Mouse (Mus musculus) cerebellum, adult 18-20 months (tissue): ENCODE results near the gene Gm20431.

Experiments
- DNase-seq, 2 experiments: peaks; one replicate each; pipeline ENCODE4 v3.0.0; 2021

Gm20431 gene

DNA sequence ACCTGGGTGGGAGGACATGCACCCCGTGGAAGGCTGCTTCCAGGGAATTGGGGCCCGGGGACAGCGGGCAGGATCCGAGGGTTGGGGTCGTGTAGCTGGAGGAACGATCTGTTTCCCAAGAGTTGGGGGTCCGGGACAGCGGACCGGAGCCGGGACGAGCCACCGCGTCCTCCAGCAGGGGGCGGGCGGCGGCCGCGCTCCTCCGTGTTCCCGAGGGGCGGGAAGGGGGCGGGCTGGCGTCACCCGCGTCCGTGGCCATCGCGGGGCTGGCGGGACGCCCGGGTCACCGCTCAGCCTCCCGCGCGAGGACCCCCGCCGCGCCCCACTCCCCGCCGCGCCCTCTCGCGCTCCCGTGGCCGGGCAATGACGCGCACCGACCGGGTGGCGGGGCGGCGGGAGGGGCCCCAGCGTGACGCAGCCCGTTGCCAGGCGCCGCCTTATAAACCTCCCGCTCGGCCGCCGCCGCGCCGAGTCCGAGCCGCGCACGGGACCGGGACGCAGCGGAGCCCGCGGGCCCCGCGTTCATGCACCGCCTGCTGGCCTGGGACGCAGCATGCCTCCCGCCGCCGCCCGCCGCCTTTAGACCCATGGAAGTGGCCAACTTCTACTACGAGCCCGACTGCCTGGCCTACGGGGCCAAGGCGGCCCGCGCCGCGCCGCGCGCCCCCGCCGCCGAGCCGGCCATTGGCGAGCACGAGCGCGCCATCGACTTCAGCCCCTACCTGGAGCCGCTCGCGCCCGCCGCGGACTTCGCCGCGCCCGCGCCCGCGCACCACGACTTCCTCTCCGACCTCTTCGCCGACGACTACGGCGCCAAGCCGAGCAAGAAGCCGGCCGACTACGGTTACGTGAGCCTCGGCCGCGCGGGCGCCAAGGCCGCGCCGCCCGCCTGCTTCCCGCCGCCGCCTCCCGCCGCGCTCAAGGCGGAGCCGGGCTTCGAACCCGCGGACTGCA, 27.5 kb upstream of the Gm20431 start, which contains the start of gene Cebpb:
Gene Cebpb, plus strand, starts transcription at position 418 of the 954 bp plus-strand sequence.
- peak; percentile 53 to 79 for DNase-seq

DNA sequence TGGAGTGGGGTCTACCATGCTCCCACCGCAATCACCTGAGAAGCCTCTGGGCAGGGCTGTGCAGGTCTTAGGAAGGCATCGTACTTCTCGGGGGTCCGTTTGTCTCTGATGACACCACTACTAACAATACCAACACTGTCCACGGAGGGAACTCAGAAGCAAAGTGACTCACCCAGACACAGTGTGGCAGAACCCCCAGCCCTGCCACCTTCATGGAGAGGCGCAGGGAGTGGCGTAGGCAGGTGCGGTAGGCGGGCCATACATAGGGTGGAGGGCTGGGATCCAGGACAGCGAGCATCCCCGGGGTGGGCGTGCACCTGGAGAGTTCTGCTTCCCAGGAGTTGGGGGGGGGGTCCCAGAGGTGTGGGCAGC, 26.8 kb upstream of the Gm20431 start:
- peak in 1 of 2 experiments; percentile 19 for DNase-seq

DNA sequence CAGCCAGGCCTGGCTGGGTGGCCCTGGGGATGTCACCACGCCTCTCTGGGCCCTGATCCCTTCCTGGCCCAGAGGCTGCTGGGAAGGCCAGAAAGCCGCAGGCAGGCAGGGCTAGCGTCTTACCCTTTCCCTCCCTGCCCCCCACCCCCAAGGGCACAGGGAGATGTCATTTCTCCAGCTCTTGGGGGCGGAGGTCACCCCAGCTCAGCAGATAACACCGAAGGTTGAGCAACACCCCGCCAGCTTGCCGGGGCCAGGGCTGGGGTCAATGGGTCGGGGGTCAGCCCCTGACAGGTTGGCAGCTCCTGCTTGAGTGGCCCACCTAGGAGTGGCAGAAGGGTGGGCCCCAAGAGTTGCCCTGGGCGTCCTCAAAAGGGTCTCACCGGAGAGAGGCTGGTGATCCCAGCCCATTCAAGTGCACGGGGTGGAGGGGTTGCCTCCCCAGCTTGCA, 26.4 kb upstream of the Gm20431 start:
- DNase-seq = peak in 1 of 2 experiments; percentile 17

DNA sequence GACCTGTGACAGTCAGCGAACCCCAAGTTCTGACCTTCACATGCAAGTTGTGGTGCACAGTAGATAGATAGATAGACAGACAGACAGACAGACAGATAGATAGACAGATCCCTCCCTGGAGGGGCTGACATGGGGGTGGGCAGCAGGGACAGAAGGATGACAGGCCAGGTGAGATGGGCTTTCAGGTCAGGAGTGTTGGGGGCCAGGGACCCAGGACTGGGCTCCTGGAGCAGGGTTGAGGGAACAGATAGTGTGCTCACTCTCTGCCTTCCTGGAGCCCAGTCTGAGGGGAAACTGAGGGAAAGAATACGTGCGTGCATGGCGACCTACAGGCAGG, 25.9 kb upstream of the Gm20431 start:
- DNase-seq = no peak

DNA sequence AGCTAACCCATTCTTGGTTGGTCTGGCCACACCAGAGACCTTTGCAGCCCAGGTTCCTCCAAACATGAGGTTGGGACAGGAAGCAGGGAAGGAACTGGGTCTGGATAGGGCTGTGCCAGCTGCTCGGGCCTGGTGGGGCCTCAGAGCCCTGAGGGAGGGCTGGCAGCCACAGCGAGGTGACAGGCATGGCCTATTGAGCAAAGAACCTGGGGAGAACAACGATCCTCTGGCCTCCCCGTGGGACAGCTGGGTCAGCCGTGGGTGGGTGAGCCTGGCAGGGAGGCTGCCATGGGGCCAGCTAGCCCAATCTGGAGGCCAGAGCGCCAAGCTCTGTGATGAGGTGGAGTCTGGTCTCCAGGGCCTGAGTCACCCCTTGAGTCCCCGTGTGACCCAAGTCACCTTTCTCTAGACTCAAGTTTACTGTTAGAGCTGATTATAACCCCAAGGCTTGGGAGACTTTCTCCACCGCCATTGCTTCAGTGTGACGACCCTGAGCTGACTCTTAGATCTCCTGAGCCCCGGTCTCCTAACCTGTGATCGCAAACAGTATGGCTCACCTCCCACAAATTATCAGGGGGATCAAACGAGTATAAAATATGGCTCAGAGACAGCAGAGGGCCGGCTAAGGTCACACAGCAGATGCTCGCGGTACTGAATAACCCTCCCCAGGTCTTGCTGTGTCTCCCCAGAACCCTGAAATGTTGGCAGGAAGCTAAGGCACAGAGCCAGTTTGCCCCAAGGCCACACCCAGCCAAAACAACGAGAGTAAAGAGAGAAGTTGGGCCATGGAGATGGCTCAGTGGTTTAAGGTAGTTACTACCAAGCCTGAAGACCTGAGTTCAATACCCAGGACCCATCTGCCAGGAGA, 25.3 kb upstream of the Gm20431 start:
- no peak for DNase-seq

DNA sequence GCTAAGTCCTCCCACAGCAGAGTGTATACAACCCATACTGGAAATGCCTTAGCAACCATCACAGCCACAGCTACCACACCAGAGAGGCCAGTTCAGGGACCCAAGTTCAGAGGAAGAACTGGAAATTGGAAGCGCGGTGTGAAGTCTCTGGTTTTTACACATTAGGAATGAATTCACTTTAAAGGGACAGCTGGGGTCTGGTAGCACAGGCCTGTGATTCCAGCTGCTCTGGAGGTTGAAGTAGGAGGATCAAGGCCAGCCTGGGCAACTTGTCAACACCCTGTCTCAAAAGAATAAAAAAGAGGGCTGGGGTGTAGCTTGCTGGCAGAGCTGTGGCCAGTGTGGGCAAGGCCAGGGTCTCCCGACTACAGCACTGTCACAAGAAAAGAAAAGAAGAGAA, 24.6 kb upstream of the Gm20431 start:
- DNase-seq = no peak

DNA sequence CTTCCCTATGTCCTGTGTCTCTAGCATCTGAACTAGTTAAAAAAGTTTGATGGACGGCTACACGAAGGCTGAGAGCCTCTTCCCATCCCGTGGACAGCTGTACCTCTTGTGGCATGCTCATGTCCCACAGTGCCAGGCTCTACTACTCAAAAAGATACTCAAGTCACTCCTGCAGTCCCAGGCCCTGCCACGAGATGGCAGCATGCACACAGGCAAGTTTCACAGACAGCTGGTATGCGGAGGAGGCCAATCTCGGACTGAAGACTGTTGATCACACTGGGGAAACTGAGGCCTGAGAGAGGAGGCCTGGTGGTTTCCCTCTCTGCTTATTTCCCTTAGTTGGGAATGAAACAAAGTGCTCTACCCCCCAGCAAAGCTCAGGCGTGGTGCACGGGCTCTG, 23.8 kb upstream of the Gm20431 start:
- DNase-seq = peak; percentile 89 to 95

DNA sequence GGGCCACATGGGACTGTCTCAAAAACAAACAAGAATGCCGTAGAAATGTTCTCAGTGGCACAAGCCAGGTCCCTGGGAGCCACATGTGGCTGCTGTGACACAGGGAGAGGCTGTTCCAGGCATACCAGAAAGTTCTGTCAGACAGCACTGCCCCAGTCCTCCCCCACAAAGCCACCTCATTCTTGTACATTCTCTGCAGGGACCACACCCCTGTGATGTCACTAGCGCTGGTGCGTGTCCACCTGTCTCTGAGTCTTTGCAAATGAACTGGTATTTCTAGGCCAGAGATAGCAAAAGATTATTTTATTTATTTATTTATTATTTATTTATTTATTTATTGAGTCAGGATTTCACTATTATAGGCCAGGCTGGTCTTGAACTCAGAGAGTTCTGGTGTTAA, 22.4 kb upstream of the Gm20431 start:
- DNase-seq = no peak

DNA sequence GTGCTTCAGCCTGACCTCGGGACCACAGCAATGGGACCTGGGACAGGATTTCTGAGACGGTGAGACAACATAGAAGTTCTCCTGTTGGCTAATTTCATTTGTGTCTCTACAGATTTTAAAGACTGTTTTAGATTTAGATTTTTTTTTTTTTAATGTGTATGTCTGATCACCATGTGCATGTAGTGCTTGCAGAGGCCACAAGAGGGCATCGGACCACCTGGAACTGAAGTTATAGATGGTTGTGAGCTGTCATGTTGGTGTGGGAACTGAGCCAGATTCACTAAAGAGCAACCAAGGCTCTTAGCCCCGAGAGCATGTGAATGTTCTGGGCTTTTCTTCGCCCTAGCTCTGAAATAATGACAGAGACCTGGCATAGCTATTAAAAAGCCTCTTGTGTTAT, 19.4 kb upstream of the Gm20431 start:
- peak; percentile 36 to 43 for DNase-seq

DNA sequence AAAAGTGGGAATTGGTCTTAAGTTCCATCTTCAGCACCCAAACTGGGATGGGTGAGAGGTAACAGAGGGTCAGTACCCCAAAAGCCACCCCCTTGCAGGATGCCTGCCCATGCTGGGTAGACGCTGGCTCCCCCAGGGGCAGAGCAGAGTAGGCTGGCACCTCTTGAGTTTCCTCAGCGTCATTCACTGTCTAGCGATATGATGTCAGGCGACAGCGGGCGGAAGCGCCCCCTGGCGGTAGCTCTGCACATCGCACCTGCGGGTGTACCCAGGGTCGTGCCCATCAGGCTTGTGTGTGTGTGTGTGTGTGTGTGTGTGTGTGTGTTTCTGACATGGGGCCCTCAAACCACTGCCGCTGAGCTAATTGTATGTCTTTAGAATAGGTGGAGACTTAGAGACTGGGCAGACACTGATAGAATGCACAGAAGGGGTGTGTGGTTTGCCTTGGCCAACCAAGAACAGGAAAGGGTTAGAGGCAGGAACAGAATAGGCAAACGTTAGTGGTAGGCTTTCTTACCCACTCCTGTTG, 18.7 kb upstream of the Gm20431 start:
- peak; percentile 75 to 83 for DNase-seq

DNA sequence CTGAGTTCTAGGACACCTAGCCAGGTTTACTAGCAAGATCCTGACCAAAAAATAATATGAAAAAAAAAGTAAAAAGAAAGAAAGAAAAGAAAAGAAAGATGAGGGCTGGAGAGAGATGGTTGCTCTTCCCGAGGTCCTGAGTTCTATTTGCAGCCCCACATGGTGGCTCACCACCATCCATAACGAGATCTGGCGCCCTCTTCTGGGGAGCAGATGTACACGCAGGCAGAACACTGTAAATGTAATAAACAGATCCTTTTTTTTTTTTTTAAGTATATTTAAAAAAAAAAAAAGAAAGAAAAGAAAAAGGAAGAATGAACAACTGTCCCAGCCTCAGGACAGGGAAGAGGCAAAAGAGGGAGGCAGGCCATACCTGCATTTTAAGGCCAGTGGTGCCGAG, 17.3 kb upstream of the Gm20431 start:
- no peak for DNase-seq

DNA sequence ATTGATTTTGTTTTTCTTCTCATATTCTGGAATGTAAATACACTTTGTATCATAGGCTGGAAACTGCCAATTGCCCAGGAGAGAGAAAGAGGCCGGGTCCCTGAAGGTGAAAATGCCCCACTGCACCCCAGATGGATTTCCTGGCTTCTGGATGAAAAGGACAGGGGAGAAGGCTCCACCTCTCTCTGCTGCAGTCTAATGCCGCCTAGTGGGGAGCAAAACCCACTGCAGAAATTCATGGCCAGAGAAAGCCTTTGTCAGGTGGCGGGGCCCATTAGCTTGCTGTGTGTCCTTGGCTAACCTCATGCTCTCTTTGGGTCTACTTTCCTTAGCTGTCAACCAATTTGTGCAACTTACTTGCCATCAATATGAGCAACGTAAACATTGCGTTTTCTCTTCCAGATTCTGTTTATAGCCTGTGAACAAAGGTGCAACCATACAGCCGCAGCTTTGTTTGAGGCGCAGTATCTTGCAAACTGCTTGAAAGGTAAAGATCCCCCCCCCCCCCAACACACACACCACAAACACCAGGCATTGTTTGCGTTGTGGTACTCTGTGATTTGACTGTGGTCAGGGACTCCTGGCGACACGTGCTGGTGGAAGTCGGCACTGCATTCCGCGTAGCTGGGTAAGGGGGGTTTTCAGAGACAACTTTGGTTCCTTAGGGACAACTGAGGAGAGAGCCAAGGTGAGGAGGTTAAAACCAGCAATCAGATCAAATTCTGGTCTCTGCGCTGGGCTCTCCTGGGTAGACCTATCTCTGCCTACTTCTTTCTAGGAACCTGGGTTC, 14.0 kb upstream of the Gm20431 start:
- DNase-seq = no peak

DNA sequence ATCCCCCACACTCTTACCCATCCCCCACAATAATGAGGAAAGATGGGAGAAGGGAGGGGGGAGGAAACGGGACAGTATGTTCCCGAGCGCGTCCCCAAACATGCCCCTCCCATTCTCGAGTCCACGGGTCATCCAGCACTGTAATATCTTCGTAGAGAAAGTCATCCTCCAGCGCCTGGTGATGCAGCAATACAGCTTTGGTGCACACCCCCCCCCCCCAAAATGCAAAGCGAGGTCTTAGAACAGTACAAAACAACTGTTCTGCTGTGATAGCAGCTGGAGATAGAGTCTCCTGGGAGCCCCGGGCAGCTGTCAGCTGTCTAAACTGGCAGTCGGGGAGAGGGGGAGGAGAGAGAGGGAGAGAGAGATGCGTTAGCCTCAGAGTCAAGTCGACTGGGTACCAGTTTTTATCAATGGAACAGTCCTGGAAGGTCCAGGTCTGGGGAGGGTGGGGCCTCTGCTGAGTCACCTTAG, 11.0 kb upstream of the Gm20431 start:
- no peak for DNase-seq

DNA sequence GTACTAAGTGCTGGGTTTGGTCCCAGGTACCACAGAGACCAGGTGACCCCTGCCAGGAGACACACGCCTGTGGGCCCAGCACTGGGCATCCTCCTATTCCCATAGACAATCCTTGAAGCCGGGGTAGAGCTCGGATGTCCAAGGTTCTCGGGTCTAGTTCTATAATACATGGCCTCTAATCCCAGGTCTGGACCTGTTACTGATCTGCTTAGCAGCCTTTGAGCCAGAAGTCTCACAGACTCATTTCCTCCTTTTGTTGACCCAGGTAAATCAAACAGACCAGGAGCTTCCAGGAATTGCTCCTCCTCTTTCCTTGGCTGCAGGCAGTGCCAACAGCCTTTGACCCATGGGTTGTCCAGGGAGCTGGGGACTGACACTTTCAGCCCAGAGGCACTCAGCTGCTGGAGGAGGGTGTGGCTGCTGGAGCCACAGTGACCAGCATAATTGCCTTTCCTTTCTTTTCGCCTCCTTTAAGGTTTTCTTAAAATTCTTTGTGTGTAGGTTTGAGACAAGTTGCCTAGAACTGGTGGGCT, 9.9 kb upstream of the Gm20431 start:
- DNase-seq = no peak

DNA sequence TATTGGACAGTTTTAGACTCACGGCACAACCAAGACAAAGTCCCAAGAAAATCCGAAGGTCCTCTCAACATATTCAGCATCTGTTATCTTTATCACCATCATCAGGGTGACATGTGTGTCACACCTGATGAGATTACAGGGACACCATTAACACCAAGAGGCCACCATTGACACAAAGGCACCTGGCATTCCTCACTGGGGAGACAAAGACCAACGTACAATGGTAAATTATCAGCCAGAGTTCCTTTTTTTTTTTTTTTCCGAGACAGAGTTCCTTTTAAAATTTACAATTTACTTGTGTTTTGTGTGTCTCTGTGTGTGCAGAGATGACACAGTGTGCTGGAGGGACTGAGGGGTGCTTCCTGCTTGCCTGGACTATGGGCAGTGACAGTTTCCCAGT, 8.1 kb upstream of the Gm20431 start:
- no peak for DNase-seq

DNA sequence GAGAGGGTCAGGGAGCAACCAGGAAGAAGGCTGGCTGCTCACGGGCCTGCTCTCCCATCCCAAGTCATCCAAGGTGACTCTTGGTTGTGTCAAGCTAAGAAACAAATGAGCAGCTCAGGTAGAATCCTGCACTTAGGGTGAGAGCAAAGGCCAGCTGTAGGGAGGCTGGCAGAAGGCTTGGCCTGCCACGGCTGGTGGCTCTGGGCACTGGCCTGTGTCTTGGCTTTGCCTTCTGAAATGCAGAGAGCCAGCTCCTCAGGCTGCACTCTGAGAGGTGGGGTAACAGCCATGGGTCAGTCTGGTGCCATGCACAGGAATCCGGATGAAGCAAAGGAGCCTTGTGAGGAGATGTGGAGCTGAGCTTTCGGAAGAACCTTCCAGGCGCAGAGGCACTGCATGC, 7.1 kb upstream of the Gm20431 start:
- DNase-seq = no peak

DNA sequence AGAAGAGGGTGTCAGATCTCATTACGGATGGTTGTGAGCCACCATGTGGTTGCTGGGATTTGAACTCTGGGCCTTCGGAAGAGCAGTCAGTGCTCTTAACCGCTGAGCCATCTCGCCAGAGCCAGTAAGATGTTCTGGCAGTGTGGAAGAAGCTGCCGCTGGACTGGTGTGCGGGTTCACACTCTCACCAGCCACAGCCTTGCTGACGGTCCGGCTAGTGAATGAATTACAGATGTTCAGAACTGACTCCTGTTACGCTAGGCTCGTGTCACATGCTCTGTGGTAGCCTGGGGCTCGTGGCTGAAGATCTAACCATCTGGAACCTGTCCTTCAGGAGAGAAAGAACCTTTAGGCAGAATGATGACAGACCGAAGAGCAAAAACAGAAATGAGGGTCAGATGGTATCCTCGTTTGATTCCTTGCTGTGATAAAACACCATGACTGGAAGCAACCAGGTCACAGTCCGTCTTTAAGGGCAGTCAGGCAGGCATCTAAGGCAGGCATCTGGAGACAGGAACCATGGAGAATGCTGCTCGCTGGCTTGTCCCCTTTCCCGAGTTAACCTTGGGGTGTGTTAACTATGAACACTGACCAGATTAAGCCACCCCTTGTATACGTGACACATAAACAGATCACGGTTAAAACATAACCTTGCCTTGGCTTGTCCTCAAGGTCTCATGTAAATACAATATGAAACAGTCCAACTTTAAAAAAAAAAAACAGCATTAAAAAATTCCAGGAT, 4.8 kb upstream of the Gm20431 start:
- no peak for DNase-seq

DNA sequence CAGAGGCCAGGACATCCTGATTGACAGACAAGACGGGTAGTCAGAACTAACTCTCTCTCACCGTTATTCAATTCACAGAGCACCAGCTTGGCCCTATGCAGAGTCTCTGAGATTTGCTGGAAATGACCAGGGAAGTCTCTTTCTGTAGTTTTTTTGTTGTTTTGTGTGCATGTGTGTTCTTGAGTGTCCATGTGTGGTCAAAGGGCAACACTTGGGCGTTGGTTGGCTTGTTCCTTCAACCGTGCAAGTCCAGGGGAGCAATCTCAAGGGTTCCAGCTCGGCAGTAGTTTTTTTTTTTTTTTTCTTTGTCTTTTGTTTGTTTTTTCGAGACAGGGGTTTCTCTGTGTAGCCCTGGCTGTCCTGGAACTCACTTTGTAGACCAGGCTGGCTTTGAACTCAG, 1.4 kb upstream of the Gm20431 start:
- no peak for DNase-seq

DNA sequence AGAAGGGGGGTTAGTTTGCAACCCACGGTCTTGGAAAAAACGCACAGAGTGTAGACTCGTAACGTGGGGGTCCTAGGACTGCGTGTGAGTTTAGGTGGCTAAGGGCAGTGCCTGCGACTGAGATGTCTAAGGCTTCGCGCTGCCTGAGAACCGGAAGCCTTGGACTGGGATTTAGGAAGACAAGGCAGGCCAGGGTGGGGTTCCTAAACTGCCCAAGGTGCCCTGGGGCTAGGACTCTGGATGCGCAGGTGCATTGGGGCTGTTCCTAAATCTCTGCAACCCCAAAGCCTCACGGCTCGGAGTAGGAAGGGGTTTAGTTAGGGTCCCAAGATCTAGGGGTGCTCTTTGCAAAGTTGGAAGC, 705 bp downstream of the Gm20431 start:
- peak in 1 of 2 experiments; percentile 25 for DNase-seq

DNA sequence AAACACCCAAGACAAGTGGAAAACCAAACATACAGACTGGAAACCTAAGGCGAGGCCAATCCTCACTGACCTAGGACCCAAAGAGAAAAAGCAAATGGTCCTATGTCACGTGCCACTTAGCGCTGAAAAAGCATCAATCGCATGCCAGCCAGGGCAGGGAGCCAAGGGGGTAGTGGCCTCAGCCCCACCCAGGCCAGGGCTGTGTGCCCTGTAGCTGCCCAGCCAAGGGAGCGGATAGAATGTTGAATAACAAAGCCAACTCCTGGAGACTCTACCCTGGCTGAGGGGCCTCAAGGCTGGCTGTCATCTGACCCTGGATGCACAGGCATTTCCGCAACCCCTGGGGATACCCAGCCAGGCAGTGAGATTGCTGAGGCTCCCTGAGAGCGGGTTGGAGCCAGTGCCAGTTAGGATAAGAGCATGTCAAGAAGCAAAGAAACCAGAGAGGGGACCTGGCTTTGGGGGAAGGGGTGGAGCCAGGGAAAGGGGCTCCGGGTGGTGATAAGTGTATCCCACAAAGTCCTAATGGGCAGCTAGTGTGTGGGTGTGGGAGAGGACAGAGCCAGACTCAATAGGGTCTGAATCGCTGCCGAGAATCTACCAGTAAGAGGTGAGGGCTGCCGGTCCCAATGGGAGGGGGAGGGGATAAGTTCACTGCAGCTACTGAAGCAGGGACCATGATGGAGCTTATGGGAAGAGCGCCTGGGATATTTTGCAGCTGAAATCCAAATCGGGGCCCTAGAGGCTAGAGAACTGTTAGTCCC, 1.3 kb downstream of the Gm20431 start:
- peak; percentile 41 to 54 for DNase-seq
